Mouse (Mus musculus): ENCODE measurements around the gene Rxrg. TPM values are rescaled to one million over a fixed set of nuclear protein-coding genes. Genes with fewer than 3 reads are reported as not detected.

Gene Rxrg
- polyA plus RNA-seq, 1 experiment from 2014 or later, result 61.1 TPM

- H3K27ac ChIP-seq (ENCODE audit: low read length), result no peak overlapping the region
- 0 out of 2 replicates have a peak, but pooled peaks cover 3% of the 10 kb centered on the region for H3K27me3 ChIP-seq (replicated peaks; ENCODE audit: control insufficient read depth, insufficient read depth, low read length)
- H3K4me3 ChIP-seq (replicated peaks; ENCODE audit: low read length), result peak overlapping the region; percentile 32
- H3K36me3 ChIP-seq (ENCODE audit: control insufficient read depth, insufficient read depth), result no peaks in the 10 kb centered on the region
- peaks cover 17% of the 10 kb centered on the region for H3K4me1 ChIP-seq (replicated peaks; ENCODE audit: control insufficient read depth, insufficient read depth, low read length)
- peak overlapping the region; percentile 51 for H3K4me2 ChIP-seq (ENCODE audit: low read length)
- no peaks in the 10 kb centered on the region for H3K9me3 ChIP-seq (ENCODE audit: control insufficient read depth, low read length)
- H3K9ac ChIP-seq (replicated peaks; ENCODE audit: low read depth, low read length), result peak overlapping the region; percentile 42; the same call in 1 of the 2 replicates
- 1% methylated on average over 19 of the region's 19 CpGs for WGBS
- peak; percentile 91 for ATAC-seq
Measured at GRCm38 (mm10) chr1:167661123-167661522, 62.9 kb downstream of the Rxrg start.

DNA sequence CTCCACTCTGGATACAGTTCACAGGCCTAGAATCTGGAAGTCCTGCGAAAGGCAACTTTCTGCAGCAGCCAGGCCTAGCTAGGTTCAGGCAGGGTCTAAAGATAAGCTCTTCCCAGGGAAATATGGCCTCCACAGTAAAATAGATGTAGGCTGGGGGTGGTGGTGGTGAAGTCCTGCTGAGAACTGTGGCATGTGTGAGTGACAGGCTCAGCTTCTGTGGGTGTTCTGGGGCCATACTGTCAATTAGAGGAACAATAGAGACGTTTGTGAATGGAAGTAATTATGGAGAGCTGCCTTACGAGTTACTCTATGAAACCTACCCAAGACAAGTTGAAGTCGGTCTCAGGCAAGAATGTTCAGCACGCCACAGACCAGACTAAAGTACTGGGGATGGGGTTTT, 65.0 kb downstream of the Rxrg start:
- no peak overlapping the region for H3K4me2 ChIP-seq (ENCODE audit: low read length)
- 27% methylated on average over 5 of the region's 5 CpGs for WGBS
- no peak for ATAC-seq

GRCm38 (mm10) chr1:167669796-167670195, 71.6 kb downstream of the Rxrg start:
- no peak for ATAC-seq
- no peaks in the 10 kb centered on the region for H3K36me3 ChIP-seq (ENCODE audit: control insufficient read depth, insufficient read depth)
- no peaks in the 10 kb centered on the region for H3K4me1 ChIP-seq (replicated peaks; ENCODE audit: control insufficient read depth, insufficient read depth, low read length)
- H3K4me3 ChIP-seq (replicated peaks; ENCODE audit: low read length), result no peak overlapping the region
- H3K27me3 ChIP-seq (replicated peaks; ENCODE audit: control insufficient read depth, insufficient read depth, low read length), result peaks cover 6% of the 10 kb centered on the region
- no peaks in the 10 kb centered on the region for H3K9me3 ChIP-seq (ENCODE audit: control insufficient read depth, low read length)
- no peak overlapping the region for H3K4me2 ChIP-seq (ENCODE audit: low read length)
- 29% methylated on average over 6 of the region's 6 CpGs for WGBS
- H3K9ac ChIP-seq (replicated peaks; ENCODE audit: low read depth, low read length), result no peak overlapping the region
- no peak overlapping the region for H3K27ac ChIP-seq (ENCODE audit: low read length)

More for the DNA sequence above, 65.0 kb downstream of the Rxrg start:
- Histone ChIP-seq H3K4me1 (replicated peaks; ENCODE audit: control insufficient read depth, insufficient read depth, low read length) (peaks cover 17% of the 10 kb centered on the region), H3K9me3 (ENCODE audit: control insufficient read depth, low read length) (no peaks in the 10 kb centered on the region), H3K4me3 (replicated peaks; ENCODE audit: low read length) (no peak overlapping the region), H3K36me3 (ENCODE audit: control insufficient read depth, insufficient read depth) (no peaks in the 10 kb centered on the region), H3K9ac (replicated peaks; ENCODE audit: low read depth, low read length) (no peak overlapping the region), H3K27ac (ENCODE audit: low read length) (no peak overlapping the region), H3K27me3 (replicated peaks; ENCODE audit: control insufficient read depth, insufficient read depth, low read length) (0 out of 2 replicates have a peak, but pooled peaks cover 3% of the 10 kb centered on the region)

DNA sequence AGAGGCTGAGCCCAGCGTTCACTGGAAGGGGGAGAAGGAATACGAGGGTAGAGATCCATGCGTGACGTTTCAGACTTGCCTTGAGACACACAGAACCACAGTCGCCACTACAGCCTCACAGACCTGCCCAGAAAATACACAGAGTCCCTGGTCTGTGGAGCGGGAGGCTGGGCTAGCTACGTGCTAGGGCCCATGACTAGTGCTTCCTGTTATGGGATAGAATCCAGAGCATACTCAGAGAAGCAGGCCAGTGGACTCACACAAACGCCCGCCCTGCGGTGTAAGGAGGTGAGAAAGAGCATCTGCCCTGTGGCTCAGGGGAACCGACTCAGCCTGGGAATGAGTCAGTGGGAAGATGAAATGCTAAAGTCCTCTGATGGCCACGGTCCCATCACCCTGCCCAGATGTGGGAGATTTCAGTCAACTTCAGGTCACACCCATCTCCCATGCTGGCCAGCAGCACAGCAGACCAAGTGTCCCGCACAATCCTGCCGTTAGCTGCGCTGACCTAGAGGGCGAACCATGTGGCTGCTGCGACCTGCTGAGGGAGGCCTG, 74.3 kb downstream of the Rxrg start:
- ATAC-seq, result no peak
- Histone ChIP-seq H3K36me3 (ENCODE audit: control insufficient read depth, insufficient read depth) (no peaks in the 10 kb centered on the region), H3K27ac (ENCODE audit: low read length) (no peak overlapping the region), H3K27me3 (replicated peaks; ENCODE audit: control insufficient read depth, insufficient read depth, low read length) (peaks cover 6% of the 10 kb centered on the region), H3K9ac (replicated peaks; ENCODE audit: low read depth, low read length) (no peak overlapping the region), H3K9me3 (ENCODE audit: control insufficient read depth, low read length) (no peaks in the 10 kb centered on the region), H3K4me2 (ENCODE audit: low read length) (no peak overlapping the region), H3K4me3 (replicated peaks; ENCODE audit: low read length) (no peak overlapping the region), H3K4me1 (replicated peaks; ENCODE audit: control insufficient read depth, insufficient read depth, low read length) (no peaks in the 10 kb centered on the region)
- 19% methylated on average over 17 of the region's 17 CpGs for WGBS

DNA sequence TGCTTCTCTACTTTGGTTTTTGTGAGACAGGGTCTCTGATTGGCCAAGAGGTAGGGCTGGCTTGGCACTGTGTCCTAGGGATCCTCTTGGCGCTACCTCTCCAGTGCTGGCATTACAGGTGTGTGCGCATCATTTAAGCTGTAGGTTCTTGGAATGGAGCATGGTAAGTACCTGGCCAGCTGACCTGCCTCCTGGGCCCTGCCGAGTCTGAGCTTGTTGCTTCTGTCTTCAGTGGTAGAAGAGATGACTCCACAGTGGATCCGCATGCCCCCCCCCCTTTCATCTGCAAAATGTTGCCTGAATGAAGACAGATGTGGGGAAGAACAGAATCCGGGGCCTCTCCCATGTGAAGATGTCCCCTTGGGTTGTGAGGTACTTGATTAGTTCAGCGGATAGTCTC, 80.9 kb downstream of the Rxrg start:
- 94% methylated on average over 6 of the region's 6 CpGs for WGBS
- Histone ChIP-seq H3K4me3 (replicated peaks; ENCODE audit: low read length) (no peak overlapping the region), H3K36me3 (ENCODE audit: control insufficient read depth, insufficient read depth) (no peaks in the 10 kb centered on the region), H3K9me3 (ENCODE audit: control insufficient read depth, low read length) (peaks cover 2% of the 10 kb centered on the region; the same call in 1 of the 2 replicates), H3K9ac (replicated peaks; ENCODE audit: low read depth, low read length) (no peak overlapping the region), H3K4me2 (ENCODE audit: low read length) (no peak overlapping the region), H3K4me1 (replicated peaks; ENCODE audit: control insufficient read depth, insufficient read depth, low read length) (no peaks in the 10 kb centered on the region), H3K27ac (ENCODE audit: low read length) (no peak overlapping the region), H3K27me3 (replicated peaks; ENCODE audit: control insufficient read depth, insufficient read depth, low read length) (no peaks in the 10 kb centered on the region; the same call in 1 of the 2 replicates)
- ATAC-seq, result no peak

GRCm38 (mm10) chr1:167688001-167688346, 89.8 kb downstream of the Rxrg start:
- H3K9ac ChIP-seq (replicated peaks; ENCODE audit: low read depth, low read length), result no peak overlapping the region
- peak overlapping the region; percentile 48 for H3K4me3 ChIP-seq (replicated peaks; ENCODE audit: low read length)
- no peak overlapping the region for H3K27ac ChIP-seq (ENCODE audit: low read length)
- no peaks in the 10 kb centered on the region for H3K36me3 ChIP-seq (ENCODE audit: control insufficient read depth, insufficient read depth)
- peaks cover 55% of the 10 kb centered on the region for H3K27me3 ChIP-seq (replicated peaks; ENCODE audit: control insufficient read depth, insufficient read depth, low read length)
- peaks cover 19% of the 10 kb centered on the region for H3K4me1 ChIP-seq (replicated peaks; ENCODE audit: control insufficient read depth, insufficient read depth, low read length)
- peaks cover 4% of the 10 kb centered on the region for H3K9me3 ChIP-seq (ENCODE audit: control insufficient read depth, low read length)
- 1% methylated on average over 8 of the region's 8 CpGs for WGBS
- no peak for ATAC-seq
- peak overlapping the region; percentile 78; the same call in 1 of the 2 replicates for H3K4me2 ChIP-seq (ENCODE audit: low read length)

DNA sequence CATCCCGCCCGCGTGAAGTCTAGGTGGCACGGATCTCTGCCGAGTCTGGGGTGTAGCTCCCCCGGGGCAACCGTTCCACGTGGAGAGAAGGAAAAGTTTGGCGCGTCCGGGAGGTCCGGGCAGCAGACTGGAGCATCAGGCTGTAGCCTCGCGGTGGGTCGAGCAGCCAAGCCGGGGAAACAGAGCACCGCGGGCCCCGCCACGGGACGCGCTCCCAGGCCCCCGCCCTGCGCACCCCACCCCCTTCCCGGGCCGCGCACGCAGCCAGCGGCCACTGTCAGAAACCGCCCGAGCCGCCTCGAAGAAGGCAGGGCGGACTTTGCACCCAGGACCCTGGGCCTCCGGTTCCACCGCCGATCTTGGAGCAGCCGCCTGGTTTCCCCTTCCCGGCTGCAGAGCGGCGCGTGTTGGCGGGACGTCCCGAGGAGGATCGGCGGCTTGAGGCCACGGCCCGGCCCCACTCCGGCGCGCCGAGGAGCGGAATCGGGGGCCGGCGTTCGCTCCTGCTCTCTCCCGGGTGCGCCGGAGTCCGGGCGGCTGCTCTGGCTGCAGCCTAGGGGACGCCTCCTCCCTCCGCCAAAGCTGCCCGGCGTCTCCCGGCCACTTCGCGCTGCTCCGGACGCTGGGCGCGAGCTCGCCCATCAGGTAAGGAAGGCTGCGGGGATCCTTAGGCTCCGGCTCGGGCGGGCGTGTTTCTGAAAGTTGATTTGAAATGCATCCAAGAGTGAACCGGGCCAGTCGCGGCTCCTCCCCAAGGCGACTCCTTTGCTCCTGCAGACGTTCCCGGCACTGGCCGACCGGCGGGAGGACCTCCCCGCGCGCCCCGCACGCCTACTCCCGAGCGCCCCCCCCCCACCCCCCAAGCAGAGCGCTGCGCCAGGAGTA, 90.4 kb downstream of the Rxrg start:
- H3K4me3 ChIP-seq (replicated peaks; ENCODE audit: low read length), result peak overlapping the region; percentile 48
- H3K4me2 ChIP-seq (ENCODE audit: low read length), result peak overlapping the region; percentile 78
- peaks cover 59% of the 10 kb centered on the region for H3K27me3 ChIP-seq (replicated peaks; ENCODE audit: control insufficient read depth, insufficient read depth, low read length)
- ATAC-seq, result peak; percentile 65
- peak overlapping the region; percentile 46 for H3K9ac ChIP-seq (replicated peaks; ENCODE audit: low read depth, low read length)
- H3K27ac ChIP-seq (ENCODE audit: low read length), result no peak overlapping the region
- WGBS, result under 1% methylated on average over 94 of the region's 98 CpGs
- peaks cover 19% of the 10 kb centered on the region for H3K4me1 ChIP-seq (replicated peaks; ENCODE audit: control insufficient read depth, insufficient read depth, low read length)
- H3K36me3 ChIP-seq (ENCODE audit: control insufficient read depth, insufficient read depth), result no peaks in the 10 kb centered on the region
- H3K9me3 ChIP-seq (ENCODE audit: control insufficient read depth, low read length), result peaks cover 4% of the 10 kb centered on the region

GRCm38 (mm10) chr1:167689232-167689261, 90.9 kb downstream of the Rxrg start, which contains the start of gene Lmx1a:
TSS of gene Lmx1a (plus strand) at chr1:167689237.
- H3K4me1 ChIP-seq (replicated peaks; ENCODE audit: control insufficient read depth, insufficient read depth, low read length), result peaks cover 19% of the 10 kb centered on the region
- no peaks in the 10 kb centered on the region for H3K36me3 ChIP-seq (ENCODE audit: control insufficient read depth, insufficient read depth)
- peak within 1 kb of the TSS; percentile 46 for H3K9ac ChIP-seq (replicated peaks; ENCODE audit: low read depth, low read length)
- ATAC-seq, result no peak
- H3K4me3 ChIP-seq (replicated peaks; ENCODE audit: low read length), result peak within 1 kb of the TSS; percentile 48
- H3K27me3 ChIP-seq (replicated peaks; ENCODE audit: control insufficient read depth, insufficient read depth, low read length), result peaks cover 64% of the 10 kb centered on the region
- WGBS, result 0% methylated on average over 2 of the region's 3 CpGs
- H3K9me3 ChIP-seq (ENCODE audit: control insufficient read depth, low read length), result peaks cover 4% of the 10 kb centered on the region
- no peak within 1 kb of the TSS for H3K27ac ChIP-seq (ENCODE audit: low read length)
- peak within 1 kb of the TSS; percentile 78 for H3K4me2 ChIP-seq (ENCODE audit: low read length)
